ENCODE assay signal across 12 mouse cellular contexts in genomic region chr2:128209841-128210329, GRCm38 (mm10).
"Had no signal": no experiment of that assay in that cellular context is flagged by ENCODE, and none has a peak within 500 bp of the region (broad histone marks: within the 10 kb centered on the region; RNA-seq: fewer than 3 reads in every experiment).

No protein-coding gene starts in this region.

- ATAC-seq: midbrain, embryonic 16.5 days had no signal

- H3K4me2 ChIP-seq: liver, embryonic 11.5 days; liver, embryonic 15.5 days; lung, embryonic 14.5 days; midbrain, embryonic 12.5 days; neural tube, embryonic 15.5 days had no signal

- DNase-seq: kidney, adult 11 months; lung, postnatal 14 days; right cerebral cortex, adult 18-20 months; right cerebral cortex, postnatal 25 days; thymus, postnatal 36 days had no signal

- H3K9ac ChIP-seq: liver, embryonic 15.5 days; lung, embryonic 14.5 days; midbrain, embryonic 12.5 days; neural tube, embryonic 15.5 days had no signal

- H3K9me3 ChIP-seq: limb, embryonic 10.5 days; liver, embryonic 15.5 days; midbrain, embryonic 12.5 days; neural tube, embryonic 15.5 days had no signal

- H3K36me3 ChIP-seq: limb, embryonic 10.5 days; liver, embryonic 15.5 days; midbrain, embryonic 12.5 days; neural tube, embryonic 15.5 days had no signal

- H3K4me3 ChIP-seq: limb, embryonic 10.5 days; liver, embryonic 15.5 days; midbrain, embryonic 12.5 days; neural tube, embryonic 15.5 days had no signal

- H3K27ac ChIP-seq: limb, embryonic 10.5 days; liver, embryonic 15.5 days; midbrain, embryonic 12.5 days; neural tube, embryonic 15.5 days had no signal
